Mouse (Mus musculus) heart, postnatal 0 days (tissue): ENCODE data around the gene Arhgef16.

Experiments used
- CTCF ChIP-seq: IDR thresholded peaks from 2 replicates; pipeline ENCODE4 v1.5.1; 2016; ENCODE audit warnings: antibody characterized with exemption, control low read depth, low read depth
- EP300 ChIP-seq: IDR thresholded peaks from 2 replicates; pipeline ENCODE4 v1.6.1; 2016; ENCODE audit warnings: antibody characterized with exemption, low read depth

- TF ChIP-seq CTCF (no peak), EP300 (no peak)
These were observed 71.9 kb downstream of the Arhgef16 start for GRCm38 (mm10) chr4:154229569-154229968.
